Mouse (Mus musculus) liver, postnatal 0 days (tissue): ENCODE results near the gene 4933406M09Rik.

ENCODE experiments used
- CTCF ChIP-seq: sonication (generic); IDR thresholded peaks from 2 replicates; pipeline ENCODE4 v1.5.1; 2016; ENCODE audit warnings: antibody characterized with exemption, low read depth
- EP300 ChIP-seq: IDR thresholded peaks from 2 replicates; pipeline ENCODE4 v1.6.1; 2016; ENCODE audit warnings: antibody characterized with exemption, low read depth, mild to moderate bottlenecking

DNA sequence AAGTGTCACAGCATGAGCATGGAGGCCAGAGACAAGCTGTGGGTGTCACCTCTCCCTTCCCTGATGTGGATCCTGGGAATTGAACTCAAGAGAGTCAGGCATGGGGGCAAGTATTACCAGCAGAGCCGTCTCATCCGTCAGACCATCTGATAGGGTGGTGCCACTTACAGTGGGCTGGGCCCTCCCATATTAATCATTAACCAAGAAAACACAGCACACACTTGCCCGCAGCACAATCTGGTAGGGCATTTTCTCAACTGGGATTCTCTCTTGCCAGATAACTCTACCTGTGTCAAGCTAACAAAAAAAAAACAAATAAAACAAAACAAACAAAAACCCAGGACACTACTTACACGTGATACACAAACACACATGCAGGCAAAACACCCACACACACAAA, 28.3 kb upstream of the 4933406M09Rik start:
- no peak for TF ChIP-seq CTCF
- no peak for TF ChIP-seq EP300
